Mouse (Mus musculus): ENCODE data around the gene Slc9b1. TPM values are rescaled to one million over a fixed set of nuclear protein-coding genes. Genes with fewer than 3 reads are reported as not detected.
A peak's percentile ranks its signal among the peaks of the same experiment; 100 is the strongest.

Slc9b1 gene
- polyA plus RNA-seq, 1 experiment from 2014 or later: 0.12 TPM

DNA sequence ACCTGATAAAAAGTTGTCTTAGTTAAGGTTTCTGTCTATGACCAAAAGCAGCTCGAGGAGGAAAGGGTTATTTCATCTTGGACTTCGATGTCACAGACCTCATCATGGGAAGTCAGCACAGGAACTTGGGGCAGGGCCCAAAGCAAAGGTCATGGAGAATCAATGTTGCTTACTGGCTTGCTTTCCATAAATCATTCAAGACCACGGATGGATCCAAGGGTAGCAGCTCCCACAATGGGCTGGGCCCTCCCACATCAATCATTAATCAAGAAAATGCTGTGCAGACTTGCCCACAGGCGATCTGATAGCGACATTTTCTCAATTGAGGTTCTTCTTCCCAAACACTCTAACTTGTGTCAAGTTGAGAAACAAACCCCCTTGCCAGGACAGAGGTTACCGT is 48.3 kb downstream of the Slc9b1 start:
- Histone ChIP-seq H3K27ac (no peak overlapping the region), H3K9ac (no peak overlapping the region), H3K4me3 (no peak overlapping the region), H3K4me1 (replicated peaks) (0 out of 2 replicates have a peak, but pooled peaks cover 6% of the 10 kb centered on the region), H3K4me2 (no peak overlapping the region), H3K27me3 (no peaks in the 10 kb centered on the region), H3K36me3 (no peaks in the 10 kb centered on the region), H3K9me3 (no peaks in the 10 kb centered on the region)
- WGBS: 42% methylated on average over 6 of the region's 6 CpGs
- ATAC-seq (ENCODE audit: low FRiP score): no peak

DNA sequence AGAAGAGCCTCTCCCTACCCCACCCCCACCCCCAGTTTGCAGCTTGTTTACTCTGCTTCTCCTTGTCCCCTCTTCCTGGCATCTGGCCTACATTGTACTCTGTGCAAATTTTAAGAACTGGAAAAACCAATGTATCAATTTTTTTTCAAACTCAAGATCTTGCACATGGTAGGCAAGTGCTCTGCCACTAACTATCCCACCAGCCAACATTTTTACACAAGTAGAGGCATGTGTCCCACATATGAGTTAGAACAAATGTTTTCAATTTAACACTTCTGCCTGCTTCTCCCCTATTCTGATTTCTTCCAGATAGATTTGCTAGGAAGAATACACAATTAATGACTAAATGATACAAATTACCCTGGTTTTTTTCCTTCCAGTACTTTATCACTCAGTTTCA is 49.3 kb downstream of the Slc9b1 start:
- H3K9ac ChIP-seq: no peak overlapping the region
- no peaks in the 10 kb centered on the region for H3K9me3 ChIP-seq
- no peaks in the 10 kb centered on the region for H3K27me3 ChIP-seq
- no peak overlapping the region for H3K27ac ChIP-seq
- H3K4me2 ChIP-seq: no peak overlapping the region
- H3K4me1 ChIP-seq (replicated peaks): 0 out of 2 replicates have a peak, but pooled peaks cover 8% of the 10 kb centered on the region
- no peak for ATAC-seq (ENCODE audit: low FRiP score)
- H3K36me3 ChIP-seq: no peaks in the 10 kb centered on the region
- H3K4me3 ChIP-seq: no peak overlapping the region

DNA sequence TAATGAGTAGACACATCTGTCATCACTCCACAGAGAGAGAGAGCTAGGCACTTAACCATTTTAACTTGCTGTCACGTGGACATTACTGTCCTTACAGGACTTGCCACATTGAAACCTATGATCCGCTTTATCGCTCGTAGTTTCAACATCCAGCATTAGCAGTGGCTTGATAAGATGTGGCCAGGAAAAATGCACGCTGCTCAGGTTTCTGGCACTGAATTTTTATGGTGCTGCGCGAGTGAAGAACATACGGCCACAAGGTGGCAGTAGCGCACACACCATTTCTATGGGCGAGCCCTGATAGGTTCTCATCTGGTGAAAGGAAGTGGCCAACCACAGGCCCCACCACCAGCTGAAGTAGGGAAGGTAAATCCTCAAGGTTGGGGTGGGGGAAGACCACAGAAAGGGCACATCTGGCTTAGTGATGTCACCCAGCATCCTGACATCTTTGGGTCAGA is 54.4 kb downstream of the Slc9b1 start:
- ATAC-seq (ENCODE audit: low FRiP score): peak; percentile 74
- H3K36me3 ChIP-seq: peaks cover 15% of the 10 kb centered on the region
- no peak overlapping the region for H3K27ac ChIP-seq
- H3K4me1 ChIP-seq (replicated peaks): peaks cover 12% of the 10 kb centered on the region; the same call in 1 of the 2 replicates
- no peak overlapping the region for H3K4me2 ChIP-seq
- H3K9ac ChIP-seq: no peak overlapping the region
- no peaks in the 10 kb centered on the region for H3K9me3 ChIP-seq
- WGBS: 18% methylated on average over 10 of the region's 10 CpGs
- no peak overlapping the region for H3K4me3 ChIP-seq
- no peaks in the 10 kb centered on the region for H3K27me3 ChIP-seq

DNA sequence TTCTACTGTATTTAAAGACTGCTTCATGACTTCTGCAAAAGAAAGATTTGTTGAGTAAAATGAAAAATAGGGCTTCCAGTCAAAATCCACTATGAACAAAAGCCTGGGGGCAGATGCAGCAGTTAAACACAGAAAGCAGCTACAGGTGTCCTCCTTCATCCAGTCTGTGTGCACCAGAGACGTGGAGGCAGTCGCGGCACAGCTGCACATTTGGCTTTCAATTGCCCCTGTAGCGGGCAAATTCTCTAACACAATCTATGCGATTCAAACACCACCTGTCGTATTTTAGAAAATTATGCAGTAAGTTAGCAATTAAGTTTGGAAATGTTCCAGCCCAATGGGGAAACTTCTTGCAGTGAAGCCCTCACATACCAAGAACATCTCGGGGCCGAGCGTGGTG is 55.4 kb downstream of the Slc9b1 start:
- no peak overlapping the region for H3K27ac ChIP-seq
- 82% methylated on average over 9 of the region's 9 CpGs for WGBS
- H3K4me3 ChIP-seq: no peak overlapping the region
- ATAC-seq (ENCODE audit: low FRiP score): no peak
- H3K27me3 ChIP-seq: no peaks in the 10 kb centered on the region
- H3K4me2 ChIP-seq: no peak overlapping the region
- peaks cover 12% of the 10 kb centered on the region; the same call in 1 of the 2 replicates for H3K4me1 ChIP-seq (replicated peaks)
- H3K36me3 ChIP-seq: peaks cover 16% of the 10 kb centered on the region
- no peak overlapping the region for H3K9ac ChIP-seq
- H3K9me3 ChIP-seq: no peaks in the 10 kb centered on the region

DNA sequence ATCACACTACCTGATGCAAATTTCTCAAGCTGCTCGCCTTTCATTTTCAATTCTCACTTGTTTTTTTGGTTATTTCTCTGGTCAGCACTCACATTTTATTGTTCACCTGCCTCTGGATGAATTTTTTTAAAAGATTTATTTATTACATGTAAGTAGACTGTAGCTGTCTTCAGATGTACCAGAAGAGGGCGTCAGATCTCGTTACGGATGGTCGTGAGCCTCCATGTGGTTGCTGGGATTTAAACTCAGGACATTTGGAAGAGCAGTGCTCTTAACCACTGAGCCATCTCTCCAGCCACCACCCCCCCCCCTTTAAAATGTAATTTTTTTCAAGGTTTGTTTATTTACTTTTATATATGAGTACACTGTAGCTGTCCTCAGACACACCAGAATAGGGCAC is 56.0 kb downstream of the Slc9b1 start:
- Histone ChIP-seq H3K36me3 (peaks cover 19% of the 10 kb centered on the region), H3K4me3 (no peak overlapping the region), H3K27ac (no peak overlapping the region), H3K4me1 (replicated peaks) (peaks cover 12% of the 10 kb centered on the region; the same call in 1 of the 2 replicates), H3K27me3 (no peaks in the 10 kb centered on the region), H3K9ac (no peak overlapping the region), H3K4me2 (no peak overlapping the region), H3K9me3 (no peaks in the 10 kb centered on the region)
- 78% methylated on average over 5 of the region's 5 CpGs for WGBS
- no peak for ATAC-seq (ENCODE audit: low FRiP score)

DNA sequence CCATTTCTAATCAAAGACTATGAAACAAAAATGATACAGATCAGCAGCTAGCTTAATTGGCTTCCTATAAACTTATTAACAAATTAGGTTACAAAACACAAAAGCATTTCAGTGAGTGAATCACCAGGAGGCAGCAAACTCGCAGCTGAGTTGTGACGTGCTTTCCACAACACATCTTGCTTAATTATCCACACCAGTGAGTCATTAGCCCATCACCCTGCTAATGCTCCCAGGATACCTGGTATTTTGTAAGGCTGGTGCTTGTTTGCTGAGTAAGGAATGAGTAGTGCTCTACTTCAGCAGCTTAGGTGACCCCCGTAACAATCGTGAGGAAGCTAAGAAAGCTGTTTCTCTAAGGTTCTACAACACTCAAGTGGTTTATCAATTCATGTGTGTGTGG is 56.8 kb downstream of the Slc9b1 start:
- ATAC-seq (ENCODE audit: low FRiP score): no peak
- H3K36me3 ChIP-seq: peaks cover 24% of the 10 kb centered on the region
- peaks cover 12% of the 10 kb centered on the region; the same call in 1 of the 2 replicates for H3K4me1 ChIP-seq (replicated peaks)
- no peak overlapping the region for H3K27ac ChIP-seq
- H3K4me3 ChIP-seq: no peak overlapping the region
- 75% methylated on average over 4 of the region's 4 CpGs for WGBS
- no peak overlapping the region for H3K9ac ChIP-seq
- H3K4me2 ChIP-seq: no peak overlapping the region
- H3K27me3 ChIP-seq: no peaks in the 10 kb centered on the region
- no peaks in the 10 kb centered on the region for H3K9me3 ChIP-seq

DNA sequence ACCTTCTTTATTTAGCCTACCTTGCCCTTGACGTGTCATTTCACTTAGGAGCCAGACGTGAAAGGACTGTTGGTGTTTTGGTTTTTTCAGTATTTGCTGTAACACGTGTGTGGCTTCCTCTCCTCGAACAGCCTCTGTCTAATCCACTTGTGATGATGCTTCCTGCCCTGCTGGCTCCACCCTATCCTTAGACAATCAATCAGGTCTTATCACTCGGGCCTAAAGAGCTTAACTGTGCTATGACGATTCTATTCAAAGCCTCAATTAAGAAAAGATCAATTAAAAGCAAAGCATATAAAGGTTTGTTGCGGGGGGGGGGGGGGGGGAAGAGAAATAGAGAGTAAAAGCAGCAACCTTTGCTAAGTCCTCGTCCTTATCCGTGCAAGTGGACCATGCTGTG is 59.5 kb downstream of the Slc9b1 start:
- no peak overlapping the region for H3K27ac ChIP-seq
- peaks cover 34% of the 10 kb centered on the region for H3K36me3 ChIP-seq
- H3K9me3 ChIP-seq: no peaks in the 10 kb centered on the region
- no peak overlapping the region for H3K4me2 ChIP-seq
- 84% methylated on average over 8 of the region's 9 CpGs for WGBS
- H3K4me3 ChIP-seq: no peak overlapping the region
- no peak overlapping the region for H3K9ac ChIP-seq
- peaks cover 10% of the 10 kb centered on the region for H3K4me1 ChIP-seq (replicated peaks)
- no peak for ATAC-seq (ENCODE audit: low FRiP score)
- no peaks in the 10 kb centered on the region for H3K27me3 ChIP-seq

DNA sequence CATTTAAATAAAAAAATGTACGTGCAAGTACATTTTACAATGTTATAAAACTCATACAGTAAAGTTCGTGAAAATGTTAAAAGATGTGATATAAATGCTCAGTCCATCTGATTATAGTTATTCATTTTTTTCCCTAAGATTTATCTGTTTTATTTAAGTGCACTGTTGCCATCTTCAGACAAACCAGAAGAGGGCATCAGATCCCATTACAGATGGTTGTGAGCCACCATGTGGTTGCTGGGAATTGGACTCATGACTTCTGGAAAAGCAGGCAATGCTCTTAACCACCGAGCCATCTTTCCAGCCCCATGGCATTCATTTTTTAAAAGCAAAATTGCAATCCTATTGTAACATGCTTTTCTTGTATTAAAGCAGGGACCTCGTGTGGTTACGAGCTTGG is 61.4 kb downstream of the Slc9b1 start:
- Histone ChIP-seq H3K36me3 (peaks cover 34% of the 10 kb centered on the region), H3K4me2 (no peak overlapping the region), H3K27me3 (no peaks in the 10 kb centered on the region), H3K4me1 (replicated peaks) (peaks cover 15% of the 10 kb centered on the region), H3K9ac (no peak overlapping the region), H3K9me3 (no peaks in the 10 kb centered on the region), H3K27ac (no peak overlapping the region), H3K4me3 (no peak overlapping the region)
- ATAC-seq (ENCODE audit: low FRiP score): no peak
- 96% methylated on average over 5 of the region's 5 CpGs for WGBS

DNA sequence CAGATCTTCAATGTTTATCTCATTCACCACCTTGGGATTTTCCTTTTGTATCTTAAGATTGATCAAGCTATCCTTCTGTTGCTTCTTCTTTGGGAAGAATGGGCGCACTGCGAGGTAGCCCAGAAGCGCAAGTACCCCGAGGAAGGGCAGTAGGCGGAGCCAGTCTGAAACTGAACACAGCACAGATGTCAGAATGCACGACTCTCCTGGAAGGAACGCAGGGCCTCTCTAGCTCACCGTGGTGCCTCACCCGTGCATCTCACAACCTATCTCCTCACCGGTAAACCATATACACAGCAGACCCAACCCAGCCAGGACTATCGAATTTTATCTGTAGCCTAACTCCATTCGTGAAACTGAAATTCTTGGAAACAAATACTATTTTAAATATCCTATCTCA is 63.2 kb downstream of the Slc9b1 start:
- Histone ChIP-seq H3K36me3 (peaks cover 30% of the 10 kb centered on the region), H3K27me3 (no peaks in the 10 kb centered on the region), H3K27ac (no peak overlapping the region), H3K4me3 (no peak overlapping the region), H3K9me3 (no peaks in the 10 kb centered on the region), H3K4me2 (no peak overlapping the region), H3K4me1 (replicated peaks) (peaks cover 15% of the 10 kb centered on the region), H3K9ac (no peak overlapping the region)
- WGBS: 88% methylated on average over 12 of the region's 12 CpGs
- ATAC-seq (ENCODE audit: low FRiP score): no peak

DNA sequence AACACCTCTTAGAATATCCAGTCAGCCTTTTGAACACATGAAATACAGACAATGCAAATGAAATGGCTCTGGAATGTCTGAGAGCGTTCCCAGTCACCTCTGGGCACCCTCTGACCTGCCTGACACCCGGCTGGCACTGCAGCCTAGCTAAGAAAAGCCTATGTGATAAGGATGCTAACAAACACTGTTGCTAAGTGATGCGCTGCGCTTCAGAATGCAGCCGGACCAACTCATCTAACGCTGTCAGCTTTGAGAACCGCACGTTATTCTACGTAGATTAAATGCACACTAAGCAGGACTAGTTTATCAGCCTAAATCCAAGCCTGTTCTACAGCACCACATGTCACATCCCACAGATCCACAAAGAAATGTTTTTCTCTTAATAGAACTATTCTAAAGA is 64.0 kb downstream of the Slc9b1 start:
- Histone ChIP-seq H3K27me3 (no peaks in the 10 kb centered on the region), H3K4me3 (no peak overlapping the region), H3K4me1 (replicated peaks) (peaks cover 15% of the 10 kb centered on the region), H3K4me2 (no peak overlapping the region), H3K27ac (no peak overlapping the region), H3K36me3 (peaks cover 29% of the 10 kb centered on the region), H3K9me3 (no peaks in the 10 kb centered on the region), H3K9ac (peak overlapping the region; percentile 49; the same call in 1 of the 2 replicates)
- 28% methylated on average over 9 of the region's 9 CpGs for WGBS
- ATAC-seq (ENCODE audit: low FRiP score): no peak

DNA sequence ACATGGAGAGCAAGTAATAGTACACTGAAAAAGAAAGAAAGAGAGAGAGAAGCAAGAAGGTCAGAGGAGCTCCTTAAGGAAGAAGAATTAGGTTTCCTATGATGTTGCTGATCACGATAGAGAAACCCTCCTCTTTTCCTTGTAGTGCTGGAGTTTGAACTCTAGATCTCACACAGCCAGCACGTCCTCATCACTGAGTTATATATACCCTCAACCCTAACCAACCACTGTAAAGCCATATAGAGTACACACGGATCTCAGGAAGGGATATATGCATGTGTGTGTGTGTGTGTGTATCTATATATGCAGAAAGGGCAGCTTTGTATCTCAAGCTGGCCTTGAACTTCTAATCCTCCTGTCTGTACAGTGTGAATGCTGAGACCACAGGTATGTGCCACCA is 69.4 kb downstream of the Slc9b1 start:
- H3K36me3 ChIP-seq: peaks cover 6% of the 10 kb centered on the region
- WGBS: 90% methylated on average over 3 of the region's 3 CpGs
- no peak overlapping the region for H3K4me2 ChIP-seq
- no peaks in the 10 kb centered on the region for H3K9me3 ChIP-seq
- peaks cover 26% of the 10 kb centered on the region for H3K4me1 ChIP-seq (replicated peaks)
- no peak for ATAC-seq (ENCODE audit: low FRiP score)
- H3K27me3 ChIP-seq: no peaks in the 10 kb centered on the region
- H3K4me3 ChIP-seq: no peak overlapping the region
- no peak overlapping the region for H3K27ac ChIP-seq
- no peak overlapping the region for H3K9ac ChIP-seq

DNA sequence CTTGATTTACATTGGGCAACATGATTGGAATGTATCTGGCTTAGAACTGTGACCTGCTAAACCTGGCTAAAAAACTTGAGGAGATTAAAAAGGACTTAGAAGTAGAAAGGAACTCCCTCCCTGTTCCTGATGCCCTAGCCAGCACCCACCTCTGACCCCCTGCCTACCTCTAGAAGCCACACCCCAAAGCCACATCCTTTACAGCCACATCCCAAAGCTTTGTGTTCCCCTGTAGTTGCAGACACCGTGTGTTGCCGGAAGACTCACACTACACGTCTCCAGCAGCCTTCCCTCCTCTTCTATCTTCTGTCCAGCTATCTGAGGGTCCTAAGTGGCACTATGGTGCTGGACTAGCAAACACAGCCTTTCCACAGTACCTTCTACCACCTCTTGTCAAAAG is 70.0 kb downstream of the Slc9b1 start:
- Histone ChIP-seq H3K4me2 (no peak overlapping the region), H3K9me3 (no peaks in the 10 kb centered on the region)

DNA sequence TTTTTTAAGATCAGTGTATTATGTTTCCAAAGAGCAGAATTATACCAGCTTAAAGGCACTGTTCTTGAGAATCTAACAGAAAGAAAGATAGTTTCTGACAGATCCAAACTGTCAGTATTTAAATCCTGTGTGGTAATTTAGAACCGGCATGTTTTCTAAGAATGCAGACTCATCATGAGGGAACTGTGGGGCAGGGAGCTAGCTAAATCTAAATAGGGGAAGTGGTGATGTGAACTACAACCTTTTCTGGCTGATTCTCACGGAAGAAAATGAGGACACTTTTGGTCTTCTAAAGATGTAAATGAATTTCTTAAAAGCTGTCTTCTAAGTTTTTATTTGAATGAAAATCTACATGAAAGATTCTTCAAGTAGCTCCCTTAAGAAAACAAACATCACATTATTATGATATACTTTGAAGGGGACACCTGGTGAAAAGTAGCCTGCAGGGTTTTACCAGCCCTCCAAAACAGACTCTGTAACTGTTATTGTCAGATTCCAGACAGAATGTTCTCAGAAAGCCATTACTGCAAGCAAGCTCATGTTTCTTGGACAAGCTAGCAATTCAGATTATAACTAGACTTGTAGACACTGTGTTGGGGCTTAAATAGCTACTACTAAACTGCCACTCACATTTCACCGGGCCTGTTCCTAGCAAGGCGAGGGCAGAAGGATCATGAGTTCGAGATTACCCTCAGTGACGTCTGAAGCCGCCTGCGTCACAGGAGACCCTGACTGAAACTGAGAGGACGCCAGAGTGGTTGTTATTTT is 72.9 kb downstream of the Slc9b1 start:
- H3K27me3 ChIP-seq: no peaks in the 10 kb centered on the region
- H3K9me3 ChIP-seq: no peaks in the 10 kb centered on the region
- H3K4me2 ChIP-seq: no peak overlapping the region
- peaks cover 6% of the 10 kb centered on the region for H3K36me3 ChIP-seq
- no peak for ATAC-seq (ENCODE audit: low FRiP score)
- H3K27ac ChIP-seq: no peak overlapping the region
- whole genome bisulfite sequencing: 93% methylated on average over 9 of the region's 9 CpGs
- peak overlapping the region; percentile 49; the same call in 1 of the 2 replicates for H3K9ac ChIP-seq
- peaks cover 29% of the 10 kb centered on the region for H3K4me1 ChIP-seq (replicated peaks)
- H3K4me3 ChIP-seq: no peak overlapping the region

More for the DNA sequence above, 70.0 kb downstream of the Slc9b1 start:
- no peaks in the 10 kb centered on the region for H3K27me3 ChIP-seq
- peaks cover 6% of the 10 kb centered on the region for H3K36me3 ChIP-seq
- H3K4me1 ChIP-seq (replicated peaks): peaks cover 25% of the 10 kb centered on the region
- no peak overlapping the region for H3K9ac ChIP-seq
- WGBS: 82% methylated on average over 3 of the region's 3 CpGs
- no peak overlapping the region for H3K4me3 ChIP-seq
- H3K27ac ChIP-seq: no peak overlapping the region
- ATAC-seq (ENCODE audit: low FRiP score): no peak

Data from hindbrain, embryonic 13.5 days (tissue).